Mouse (Mus musculus) ES-E14 (cell line): Measurements from ENCODE around the gene Smbd1. TPM values are rescaled to one million over a fixed set of nuclear protein-coding genes. Genes with fewer than 3 reads are reported as not detected.

Source experiments
- DNase-seq: peaks from one replicate; pipeline ENCODE4 v3.0.0-alpha.2; 2013; ENCODE audit warnings: low read depth, low spot score
- H3K27ac ChIP-seq: 2 replicates; pipeline ENCODE4 v1.5.1; 2012; ENCODE audit warnings: low read depth, mild to moderate bottlenecking, low read length, moderate library complexity, mixed read lengths; ENCODE audit not compliant: poor library complexity, insufficient read depth, severe bottlenecking
- H3K36me3 ChIP-seq: 2 replicates; pipeline ENCODE4 v1.6.1; 2012; ENCODE audit warnings: mild to moderate bottlenecking, low read length, moderate library complexity, mixed read lengths; ENCODE audit not compliant: control insufficient read depth, poor library complexity, insufficient read depth, severe bottlenecking
- H3K4me1 ChIP-seq, 2 experiments: fragments of 150-350 bp in 1 of 2; sonication (generic) in 1 of 2; 2 replicates each; pipeline ENCODE4 v1.6.1; 2012; ENCODE audit warnings: low read length in 2 of 2, mild to moderate bottlenecking in 1 of 2, mixed read lengths in 1 of 2; ENCODE audit not compliant: control insufficient read depth in 2 of 2, insufficient read depth in 2 of 2, poor library complexity in 1 of 2
- H3K4me3 ChIP-seq, 2 experiments: fragments of 150-350 bp in 1 of 2; sonication (generic) in 1 of 2; 2 replicates each; pipeline ENCODE4 v1.5.1; 2012; ENCODE audit warnings: low read length in 2 of 2, low read depth in 1 of 2, mild to moderate bottlenecking in 1 of 2, mixed read lengths in 1 of 2; ENCODE audit not compliant: insufficient read depth in 1 of 2, poor library complexity in 1 of 2, severe bottlenecking in 1 of 2
- H3K9ac ChIP-seq: 2 replicates; pipeline ENCODE4 v1.6.1; 2012; ENCODE audit warnings: low read depth, mild to moderate bottlenecking, low read length, mixed read lengths; ENCODE audit not compliant: poor library complexity, insufficient read depth, severe bottlenecking
- H3K9me3 ChIP-seq: fragments of 150-350 bp; sonication (generic); 2 replicates; pipeline ENCODE4 v1.6.1; 2012; ENCODE audit warnings: low read depth, mild to moderate bottlenecking, low read length; ENCODE audit not compliant: control insufficient read depth, insufficient read depth
- CHD2 ChIP-seq: IDR thresholded peaks from 2 replicates; pipeline ENCODE4 v1.6.1; 2014; ENCODE audit warnings: mild to moderate bottlenecking, low read depth, low read length, inconsistent platforms
- HCFC1 ChIP-seq: IDR thresholded peaks from 2 replicates; pipeline ENCODE4 v1.6.1; 2012; ENCODE audit warnings: low read length, inconsistent platforms, borderline replicate concordance; ENCODE audit not compliant: insufficient read depth
- MAFK ChIP-seq: IDR thresholded peaks from 2 replicates; pipeline ENCODE4 v1.6.1; 2014; ENCODE audit warnings: mild to moderate bottlenecking, low read depth, low read length, inconsistent platforms; ENCODE audit not compliant: insufficient read depth
- ZC3H11A ChIP-seq: IDR thresholded peaks from 2 replicates; pipeline ENCODE4 v1.6.1; 2012; ENCODE audit warnings: low read depth, mild to moderate bottlenecking, inconsistent platforms, low read length, borderline replicate concordance
- ZNF384 ChIP-seq: IDR thresholded peaks from 2 replicates; pipeline ENCODE4 v1.6.1; 2012; ENCODE audit warnings: low read depth, low read length, inconsistent platforms
- in situ Hi-C, 2 experiments: fragments of 600-800 bp; cut with MboI; formaldehyde crosslinking; loops; one replicate each; pipeline ENCODE4 v1.15.1; 2025; ENCODE audit warnings: low sequenced_read_pairs in 2 of 2, inconsistent platforms in 1 of 2; ENCODE audit not compliant: unreplicated experiment in 2 of 2
- total RNA-seq: library from RNA; depleted of rRNA; stranded (reverse); fragments of 300-350 nt; gene quantifications from 2 replicates; pipeline ENCODE4 v1.2.3, GENCODE M21; 2012

Smbd1 gene
- total RNA-seq, 1 experiment: 0.58 TPM

DNA sequence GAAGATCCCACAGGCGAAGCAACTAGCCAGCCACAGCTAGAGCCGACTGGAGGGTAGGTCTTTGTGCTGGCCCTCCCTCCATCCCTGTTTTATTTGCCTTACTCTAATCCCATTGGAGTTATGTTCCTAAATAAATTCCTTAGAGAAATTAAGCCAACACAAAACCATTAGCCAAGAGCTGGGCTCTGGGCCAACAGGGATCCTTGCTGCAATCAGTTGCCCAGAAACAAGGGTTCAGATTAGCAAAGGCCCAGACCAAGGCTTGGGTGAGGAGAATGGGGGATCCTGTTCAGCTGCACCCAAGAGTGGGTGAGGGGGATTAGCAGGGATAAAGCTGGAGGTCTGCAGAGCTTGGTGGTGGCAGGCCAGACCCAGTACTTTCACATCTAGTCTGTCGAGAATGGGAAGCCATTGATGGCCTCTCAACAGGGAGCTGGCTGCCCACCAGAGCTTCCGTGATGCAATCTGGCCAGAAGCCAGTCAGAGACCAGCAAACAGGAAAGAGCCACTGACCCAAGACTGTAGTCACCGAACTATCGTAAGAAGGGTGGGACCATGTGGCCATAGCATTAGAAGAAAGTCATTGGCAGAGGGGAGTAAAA, 6.9 kb downstream of the Smbd1 start:
- in situ Hi-C loops: no loop called here
- peaks cover 8 to 24% of the 10 kb centered on the region in 2 experiments for H3K4me1 ChIP-seq
- H3K36me3 ChIP-seq: no peaks in the 10 kb centered on the region
- no peaks in the 10 kb centered on the region for H3K9me3 ChIP-seq
- peak overlapping the region; percentile 22; the same call in 1 of the 2 replicates for H3K9ac ChIP-seq
- no peak overlapping the region for H3K4me3 ChIP-seq
- no peak for DNase-seq
- peak overlapping the region; percentile 66; the same call in 1 of the 2 replicates for H3K27ac ChIP-seq
- TF ChIP-seq HCFC1 (no peak), ZNF384 (no peak), MAFK (no peak), CHD2 (no peak), ZC3H11A (no peak)

DNA sequence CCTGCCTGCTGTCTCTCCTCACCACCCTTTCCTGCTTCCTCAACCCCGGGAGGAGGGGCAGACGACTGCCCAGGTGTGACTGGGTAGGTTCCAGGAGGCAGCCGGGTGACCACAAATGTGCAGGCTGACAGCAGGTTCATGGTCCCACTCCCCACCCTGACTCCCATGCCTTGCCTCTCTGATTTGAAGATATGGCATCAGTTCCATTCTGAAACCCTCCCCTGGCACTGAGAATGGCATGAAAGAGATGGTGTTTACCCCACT, 12.9 kb downstream of the Smbd1 start, which contains the start of gene Muc20:
TSS of gene Muc20 (minus strand) at position 10 of the 264 bp plus-strand sequence.
- Histone ChIP-seq H3K9ac (no peak within 1 kb of the TSS), H3K27ac (no peak within 1 kb of the TSS), H3K4me1 (peaks cover 4 to 8% of the 10 kb centered on the region in 2 experiments), H3K36me3 (no peaks in the 10 kb centered on the region), H3K9me3 (no peaks in the 10 kb centered on the region), H3K4me3 (no peak within 1 kb of the TSS)
- TF ChIP-seq MAFK (no peak), HCFC1 (no peak), ZNF384 (no peak), ZC3H11A (no peak), CHD2 (no peak)
- in situ Hi-C loops: no loop called here
- DNase-seq: no peak

DNA sequence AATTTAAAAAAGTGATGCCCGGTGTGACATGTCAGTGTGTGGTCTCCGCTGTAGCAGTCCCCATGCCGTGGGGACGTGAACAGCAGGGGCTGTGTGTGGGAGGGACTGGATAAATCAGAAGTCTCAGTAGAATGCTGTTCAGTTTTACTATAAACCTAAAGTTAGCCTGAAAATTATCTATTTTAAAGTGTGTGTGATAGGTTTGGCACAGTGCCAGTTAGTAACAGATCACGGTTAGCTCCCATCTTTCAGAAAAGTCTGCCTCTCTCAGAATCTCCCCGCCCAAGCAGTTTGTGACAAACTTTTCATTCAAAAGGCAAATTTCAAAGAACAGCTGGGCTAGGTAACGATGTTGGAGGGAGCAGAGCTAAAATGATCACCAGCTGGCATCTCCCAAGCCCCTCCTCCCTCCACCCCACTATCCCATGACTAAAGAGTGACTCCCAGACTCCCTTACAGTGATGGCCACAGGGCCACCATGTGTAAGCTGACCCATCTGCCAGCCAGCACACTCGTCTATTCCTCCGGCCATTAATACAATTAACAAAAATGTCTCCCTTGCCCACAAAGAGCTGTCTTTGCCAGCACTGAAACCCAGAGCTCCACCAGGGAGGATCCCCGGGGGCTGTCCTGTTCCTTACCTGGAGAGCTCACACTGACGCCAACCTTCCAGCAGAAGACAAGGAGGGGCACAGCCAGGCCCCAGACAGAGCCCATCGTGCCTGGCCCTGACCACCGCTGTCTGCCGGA, 13.4 kb downstream of the Smbd1 start:
- H3K4me3 ChIP-seq: no peak overlapping the region
- no peaks in the 10 kb centered on the region for H3K36me3 ChIP-seq
- DNase-seq: no peak
- H3K4me1 ChIP-seq: peaks cover 4 to 7% of the 10 kb centered on the region in 2 experiments
- H3K9me3 ChIP-seq: no peaks in the 10 kb centered on the region
- in situ Hi-C loops: no loop called here
- no peak overlapping the region for H3K27ac ChIP-seq
- TF ChIP-seq MAFK (no peak), CHD2 (no peak), ZC3H11A (no peak), HCFC1 (no peak)
- H3K9ac ChIP-seq: no peak overlapping the region

DNA sequence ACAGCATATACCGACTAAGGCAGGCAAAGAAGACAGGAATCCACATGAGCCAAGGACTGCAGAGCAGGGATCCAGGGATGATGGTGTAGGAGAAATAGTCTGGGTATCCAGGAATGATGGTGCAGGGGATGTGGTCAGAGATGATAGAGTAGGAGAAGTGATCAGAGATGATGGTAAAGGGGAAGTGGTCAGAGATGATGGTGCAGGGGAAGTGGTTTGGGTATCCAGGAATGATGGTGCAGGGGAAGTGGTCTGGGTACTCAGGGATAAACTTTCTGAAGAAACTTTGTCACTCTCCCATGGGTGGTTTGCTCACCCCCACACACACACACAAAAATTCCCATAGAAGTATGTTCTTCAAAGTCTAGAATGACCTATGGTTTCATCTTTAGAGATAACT, 15.1 kb downstream of the Smbd1 start:
- in situ Hi-C loops: no loop called here
- peaks cover 3 to 5% of the 10 kb centered on the region in 2 experiments; a peak in 3 of 4 replicates for H3K4me1 ChIP-seq
- no peaks in the 10 kb centered on the region for H3K36me3 ChIP-seq
- no peak overlapping the region for H3K27ac ChIP-seq
- H3K9ac ChIP-seq: no peak overlapping the region
- no peaks in the 10 kb centered on the region for H3K9me3 ChIP-seq
- no peak for DNase-seq
- TF ChIP-seq CHD2: no peak
- TF ChIP-seq MAFK: no peak
- no peak for TF ChIP-seq ZNF384
- no peak for TF ChIP-seq HCFC1
- TF ChIP-seq ZC3H11A: no peak
- no peak overlapping the region for H3K4me3 ChIP-seq
